Mouse (Mus musculus) mammary gland, adult 2 months (tissue): ENCODE data around the gene Gm6482. TPM values are rescaled to one million over a fixed set of nuclear protein-coding genes. Genes with fewer than 3 reads are reported as not detected.

Experiments
- polyA plus RNA-seq: library from polyadenylated mRNA; depleted of rRNA; stranded (reverse); fragments of >200 nt; gene quantifications from 2 replicates; pipeline ENCODE4 v1.2.3, GENCODE M21; 2012; ENCODE audit warnings: low replicate concordance; rRNA removed

Gm6482 gene
- polyA plus RNA-seq, result not detected in 2 replicates

DNA sequence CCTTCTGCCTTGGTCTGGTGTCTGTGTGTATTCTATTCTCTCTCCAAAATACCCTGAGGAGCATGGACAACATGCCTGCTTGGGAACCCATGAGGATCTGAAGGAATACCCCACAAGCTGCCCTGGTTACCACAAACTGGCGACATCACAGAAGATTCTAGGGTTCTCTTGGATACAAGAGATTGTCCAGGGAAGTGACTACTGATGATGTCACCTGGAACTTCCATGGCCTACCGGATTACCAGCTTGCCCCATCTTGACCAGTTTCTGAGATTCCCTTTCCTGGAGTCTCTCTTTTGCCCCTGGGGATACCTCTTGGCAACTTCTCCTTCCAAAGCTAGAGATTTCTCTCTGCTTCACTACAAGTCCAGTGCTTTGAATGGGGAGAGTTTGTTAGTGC lies at the start of gene Gm6482:
Gm6482 (minus strand) TSS at position 101 of the 400 bp plus-strand sequence.

GRCm38 (mm10) chr14:41453418-41453817 lies 45.3 kb upstream of the Gm6482 start, which contains the start of gene Gm7954:
Gene Gm7954 (minus strand): TSS chr14:41453518.

GRCm38 (mm10) chr14:41386279-41386678 lies 21.8 kb downstream of the Gm6482 start, which contains the start of gene Gm7945:
Gene Gm7945 (minus strand): TSS chr14:41386379.

Other genes starting within 250 kb of the Gm6482 start
- 0.10 TPM in 1 of 2 replicates, not detected in the other for gene Sftpd, start 223.1 kb downstream of the Gm6482 start, polyA plus RNA-seq
- not detected in 2 replicates for gene Gm2832, start 129.5 kb downstream of the Gm6482 start, polyA plus RNA-seq
- gene Gm5798, start 59.7 kb downstream of the Gm6482 start, polyA plus RNA-seq, result not detected in 2 replicates
- not detected in 2 replicates for gene Gm7945, start 21.9 kb downstream of the Gm6482 start, polyA plus RNA-seq
- gene Gm7954, start 45.2 kb upstream of the Gm6482 start, polyA plus RNA-seq, result not detected in 2 replicates
- gene Gm3486, start 81.2 kb upstream of the Gm6482 start, polyA plus RNA-seq, result not detected in 2 replicates
- not detected in 2 replicates for gene Gm7970, start 147.3 kb upstream of the Gm6482 start, polyA plus RNA-seq
- not detected in 2 replicates for gene 1700049E17Rik2, start 164.9 kb upstream of the Gm6482 start, polyA plus RNA-seq
- not detected in 2 replicates for gene Gm3072, start 216.3 kb upstream of the Gm6482 start, polyA plus RNA-seq
- not detected in 2 replicates for gene Gm3676, start 238.2 kb upstream of the Gm6482 start, polyA plus RNA-seq